Mouse (Mus musculus) midbrain, postnatal 0 days (tissue): Measurements from ENCODE around the gene Olfr493. TPM values are rescaled to one million over a fixed set of nuclear protein-coding genes. Genes with fewer than 3 reads are reported as not detected.

ENCODE experiments used
- ATAC-seq: fragments of 200-750 bp; cut with Nextera tagmentation; 2 replicates; pipeline ENCODE4 v1.8.0; 2017; ENCODE audit warnings: moderate number of reproducible peaks, mild to moderate bottlenecking, moderate TSS enrichment, moderate library complexity; ENCODE audit not compliant: low FRiP score
- DNase-seq: peaks from one replicate; pipeline ENCODE4 v3.0.0-alpha.2; 2015; ENCODE audit warnings: low spot score
- H3K27ac ChIP-seq: fragments of 300-500 bp; sonication (generic); 2 replicates; pipeline ENCODE4 v1.5.1; 2014; ENCODE audit warnings: low read depth, mild to moderate bottlenecking, low read length, mixed read lengths
- H3K27me3 ChIP-seq: fragments of 300-500 bp; sonication (generic); 2 replicates; pipeline ENCODE4 v1.6.1; 2014; ENCODE audit warnings: low read length, control low read depth, mixed read lengths; ENCODE audit not compliant: insufficient read depth
- H3K36me3 ChIP-seq: fragments of 300-500 bp; sonication (generic); 2 replicates; pipeline ENCODE4 v1.6.1; 2014; ENCODE audit warnings: low read length, control low read depth, mixed read lengths; ENCODE audit not compliant: insufficient read depth
- H3K4me1 ChIP-seq: fragments of 300-500 bp; sonication (generic); 2 replicates; pipeline ENCODE4 v1.6.1; 2014; ENCODE audit warnings: mild to moderate bottlenecking, control low read depth, antibody characterized with exemption, low read length, mixed read lengths; ENCODE audit not compliant: insufficient read depth
- H3K4me2 ChIP-seq: fragments of 300-500 bp; sonication (generic); 2 replicates; pipeline ENCODE4 v1.6.1; 2014; ENCODE audit warnings: low read depth, mild to moderate bottlenecking, low read length, mixed read lengths; ENCODE audit not compliant: poor library complexity, severe bottlenecking
- H3K4me3 ChIP-seq: fragments of 300-500 bp; sonication (generic); 2 replicates; pipeline ENCODE4 v1.5.1; 2014; ENCODE audit warnings: low read depth, mild to moderate bottlenecking, low read length, moderate library complexity
- H3K9ac ChIP-seq: fragments of 300-500 bp; sonication (generic); replicated peaks from 2 replicates; pipeline ENCODE4 v1.6.1; 2014; ENCODE audit warnings: mild to moderate bottlenecking, low read length, moderate library complexity, mixed read lengths; ENCODE audit not compliant: poor library complexity, severe bottlenecking
- H3K9me3 ChIP-seq: fragments of 300-500 bp; sonication (generic); 2 replicates; pipeline ENCODE4 v1.6.1; 2016; ENCODE audit warnings: low read length, control low read depth
- CTCF ChIP-seq: IDR thresholded peaks from 2 replicates; pipeline ENCODE4 v1.5.1; 2016; ENCODE audit warnings: antibody characterized with exemption, mild to moderate bottlenecking
- WGBS: fragments of 180-500 bp; shearing (Covaris S2); extraction: QIAGEN DNeasy Blood & Tissue Kit; methylation state at CpG from one replicate; pipeline ENCODE4 v1.1.7; 2014; 5-methylcytosine and 5-hydroxymethylcytosine counted together
- polyA plus RNA-seq: library from polyadenylated mRNA; unstranded; fragments of >200 nt; fragmentation: Nextera tagmentation; extraction: Ambion mirVana; gene quantifications from 2 replicates; pipeline ENCODE4 v1.2.1, GENCODE M21; 2015
- total RNA-seq: library from RNA; depleted of rRNA; stranded (reverse); fragments of >200 nt; gene quantifications from 2 replicates; pipeline ENCODE4 v1.2.3, GENCODE M21; 2014; rRNA removed

Gene Olfr493
- total RNA-seq (not detected in 2 replicates), polyA plus RNA-seq (not detected in 2 replicates)

DNA sequence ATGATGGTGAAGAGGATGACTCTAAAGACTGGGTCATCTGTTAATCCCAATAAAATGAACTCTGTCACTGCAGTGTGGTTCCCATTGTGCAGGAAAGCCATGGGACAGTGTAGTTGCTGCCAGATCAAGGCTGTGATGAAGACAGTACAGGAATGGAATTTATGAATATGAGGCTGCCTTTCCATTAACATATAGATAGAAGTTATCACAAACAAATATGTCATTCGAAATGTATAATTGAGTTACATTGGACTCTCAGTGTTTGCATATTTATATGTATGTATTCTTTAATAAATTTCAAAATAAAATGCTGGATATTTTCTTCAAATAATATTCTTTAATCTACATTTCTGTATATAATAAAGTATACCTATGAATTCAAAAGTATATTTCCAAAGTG lies at the start of gene Olfr493:
Gene Olfr493, minus strand, starts transcription at position 101 of the 400 bp plus-strand sequence.
- TF ChIP-seq CTCF = no peak
- no peak within 1 kb of the TSS for H3K27ac ChIP-seq
- DNase-seq = no peak
- no peaks in the 10 kb centered on the region for H3K4me1 ChIP-seq
- ATAC-seq = no peak
- WGBS = 63% methylated on average over 1 of the region's 1 CpGs
- no peak within 1 kb of the TSS for H3K9ac ChIP-seq
- H3K9me3 ChIP-seq = no peaks in the 10 kb centered on the region
- H3K4me3 ChIP-seq = no peak within 1 kb of the TSS
- H3K4me2 ChIP-seq = no peak within 1 kb of the TSS
- H3K27me3 ChIP-seq = no peaks in the 10 kb centered on the region
- H3K36me3 ChIP-seq = no peaks in the 10 kb centered on the region

DNA sequence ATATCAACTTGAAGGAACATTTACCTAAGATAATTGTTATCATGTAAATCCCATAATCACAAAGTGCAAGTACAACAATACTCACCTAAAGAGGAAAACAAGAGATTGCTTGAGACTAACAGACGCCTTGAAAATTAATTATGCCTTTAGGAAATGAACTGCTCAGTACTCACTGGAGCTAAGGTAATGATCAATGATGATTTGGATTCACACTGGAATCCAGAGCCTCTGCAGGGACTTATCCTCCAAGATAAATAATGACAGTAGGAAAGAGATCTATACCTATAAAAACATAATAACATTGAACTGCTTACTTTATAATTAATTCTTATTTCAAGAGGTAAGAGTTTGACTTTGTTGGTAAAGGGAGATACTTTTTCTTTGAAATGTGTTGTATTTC lies 46.1 kb upstream of the Olfr493 start, which contains the start of gene Olfr495:
Gene Olfr495, plus strand, starts transcription at position 301 of the 400 bp plus-strand sequence.
- Histone ChIP-seq H3K9me3 (no peaks in the 10 kb centered on the region), H3K4me3 (no peak within 1 kb of the TSS), H3K4me1 (no peaks in the 10 kb centered on the region), H3K27me3 (no peaks in the 10 kb centered on the region), H3K9ac (no peak within 1 kb of the TSS), H3K27ac (no peak within 1 kb of the TSS), H3K4me2 (no peak within 1 kb of the TSS), H3K36me3 (no peaks in the 10 kb centered on the region)
- DNase-seq = no peak
- TF ChIP-seq CTCF = no peak
- 81% methylated on average over 1 of the region's 1 CpGs for WGBS
- ATAC-seq = no peak

GRCm38 (mm10) chr7:108365035-108365434 lies 18.3 kb upstream of the Olfr493 start, which contains the start of gene Olfr494:
Gene Olfr494, plus strand, starts transcription at chr7:108365335.
- DNase-seq (no peak), ATAC-seq (no peak)
- no peak within 1 kb of the TSS for H3K9ac ChIP-seq
- no peak for TF ChIP-seq CTCF
- 86% methylated on average over 3 of the region's 3 CpGs for WGBS
- no peaks in the 10 kb centered on the region for H3K36me3 ChIP-seq
- no peak within 1 kb of the TSS for H3K4me2 ChIP-seq
- H3K27me3 ChIP-seq = no peaks in the 10 kb centered on the region
- no peak within 1 kb of the TSS for H3K4me3 ChIP-seq
- H3K27ac ChIP-seq = no peak within 1 kb of the TSS
- no peaks in the 10 kb centered on the region for H3K4me1 ChIP-seq
- no peaks in the 10 kb centered on the region for H3K9me3 ChIP-seq

DNA sequence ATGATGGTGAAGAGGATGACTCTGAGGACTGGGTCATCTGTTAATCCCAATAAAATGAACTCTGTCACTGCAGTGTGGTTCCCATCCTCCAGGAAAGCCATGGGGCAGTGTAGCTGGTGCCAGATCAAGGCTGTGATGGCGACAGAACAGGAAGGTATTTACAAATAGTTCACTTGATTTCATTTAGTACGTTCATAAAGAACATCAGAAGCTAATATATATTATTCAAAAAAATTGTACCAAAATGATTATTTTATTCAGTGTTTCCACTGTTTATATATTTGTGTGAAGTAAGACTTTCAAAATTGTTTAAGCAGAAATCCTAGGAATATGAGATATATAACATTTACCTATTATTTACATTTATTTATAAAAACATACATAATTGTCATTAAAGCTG lies 23.2 kb downstream of the Olfr493 start, which contains the start of gene Olfr492:
Gene Olfr492, minus strand, starts transcription at position 101 of the 400 bp plus-strand sequence.
- H3K4me2 ChIP-seq = no peak within 1 kb of the TSS
- ATAC-seq = no peak

DNA sequence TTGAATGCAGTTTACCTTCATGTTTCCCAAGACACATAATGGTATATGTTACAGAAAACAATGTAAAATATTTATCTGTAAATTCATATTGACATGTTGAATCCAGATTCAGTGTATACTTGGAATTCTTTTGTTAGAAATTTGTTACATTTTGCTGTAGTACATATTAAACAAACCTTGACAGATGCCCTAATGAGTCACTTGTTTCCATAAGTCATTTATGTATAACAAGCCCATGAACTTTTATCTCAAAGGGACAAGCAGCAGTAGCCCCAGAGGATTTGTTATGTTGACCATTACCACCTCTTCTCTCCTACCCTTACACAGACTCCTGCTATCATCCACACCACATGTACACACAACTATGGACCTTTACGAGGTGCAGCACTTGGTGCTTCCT lies 33.6 kb downstream of the Olfr493 start, which contains the start of gene Olfr491:
Gene Olfr491, plus strand, starts transcription at position 301 of the 400 bp plus-strand sequence.
- 56% methylated on average over 1 of the region's 1 CpGs for WGBS
- no peaks in the 10 kb centered on the region for H3K4me1 ChIP-seq
- TF ChIP-seq CTCF = no peak

More for the DNA sequence above, 23.2 kb downstream of the Olfr493 start, which contains the start of gene Olfr492:
- DNase-seq = no peak
- no peak for TF ChIP-seq CTCF
- H3K27me3 ChIP-seq = no peaks in the 10 kb centered on the region
- no peak within 1 kb of the TSS for H3K9ac ChIP-seq
- no peaks in the 10 kb centered on the region for H3K4me1 ChIP-seq
- no peaks in the 10 kb centered on the region for H3K36me3 ChIP-seq
- H3K27ac ChIP-seq = no peak within 1 kb of the TSS
- no peak within 1 kb of the TSS for H3K4me3 ChIP-seq
- no peaks in the 10 kb centered on the region for H3K9me3 ChIP-seq
- WGBS = 90% methylated on average over 2 of the region's 2 CpGs

More for the DNA sequence above, 33.6 kb downstream of the Olfr493 start, which contains the start of gene Olfr491:
- no peaks in the 10 kb centered on the region for H3K9me3 ChIP-seq
- H3K4me3 ChIP-seq = no peak within 1 kb of the TSS
- DNase-seq (no peak), ATAC-seq (no peak)
- no peak within 1 kb of the TSS for H3K9ac ChIP-seq
- H3K36me3 ChIP-seq = no peaks in the 10 kb centered on the region
- no peak within 1 kb of the TSS for H3K4me2 ChIP-seq
- no peak within 1 kb of the TSS for H3K27ac ChIP-seq
- H3K27me3 ChIP-seq = no peaks in the 10 kb centered on the region

Other genes with a start within 250 kb of the Olfr493 start
- gene Olfr482, start 249.4 kb downstream of the Olfr493 start, total RNA-seq = not detected in 2 replicates
- gene Olfr482, start 249.4 kb downstream of the Olfr493 start, polyA plus RNA-seq = 0.11 TPM in 1 of 2 replicates, not detected in the other
- not detected in 2 replicates for gene Olfr483, start 246.1 kb downstream of the Olfr493 start, total RNA-seq
- not detected in 2 replicates for gene Olfr483, start 246.1 kb downstream of the Olfr493 start, polyA plus RNA-seq
- not detected in 2 replicates for gene Olfr484, start 219.5 kb downstream of the Olfr493 start, total RNA-seq
- gene Olfr484, start 219.5 kb downstream of the Olfr493 start, polyA plus RNA-seq = not detected in 2 replicates
- not detected in 2 replicates for gene Olfr485, start 187.1 kb downstream of the Olfr493 start, total RNA-seq
- gene Olfr485, start 187.1 kb downstream of the Olfr493 start, polyA plus RNA-seq = not detected in 2 replicates
- not detected in 2 replicates for gene Olfr486, start 174.2 kb downstream of the Olfr493 start, total RNA-seq
- gene Olfr486, start 174.2 kb downstream of the Olfr493 start, polyA plus RNA-seq = not detected in 2 replicates
- not detected in 2 replicates for gene Olfr487, start 132.3 kb downstream of the Olfr493 start, total RNA-seq
- gene Olfr487, start 132.3 kb downstream of the Olfr493 start, polyA plus RNA-seq = not detected in 2 replicates
- gene Olfr488, start 88.6 kb downstream of the Olfr493 start, total RNA-seq = not detected in 2 replicates
- gene Olfr488, start 88.6 kb downstream of the Olfr493 start, polyA plus RNA-seq = not detected in 2 replicates
- not detected in 2 replicates for gene Olfr490, start 58.0 kb downstream of the Olfr493 start, total RNA-seq
- not detected in 2 replicates for gene Olfr490, start 58.0 kb downstream of the Olfr493 start, polyA plus RNA-seq
- gene Olfr491, start 33.5 kb downstream of the Olfr493 start, total RNA-seq = not detected in 2 replicates
- gene Olfr491, start 33.5 kb downstream of the Olfr493 start, polyA plus RNA-seq = not detected in 2 replicates
- not detected in 2 replicates for gene Olfr492, start 23.3 kb downstream of the Olfr493 start, total RNA-seq
- not detected in 2 replicates for gene Olfr492, start 23.3 kb downstream of the Olfr493 start, polyA plus RNA-seq
- not detected in 2 replicates for gene Olfr494, start 18.4 kb upstream of the Olfr493 start, total RNA-seq
- not detected in 2 replicates for gene Olfr494, start 18.4 kb upstream of the Olfr493 start, polyA plus RNA-seq
- not detected in 2 replicates for gene Olfr495, start 46.2 kb upstream of the Olfr493 start, total RNA-seq
- gene Olfr495, start 46.2 kb upstream of the Olfr493 start, polyA plus RNA-seq = not detected in 2 replicates
- gene Olfr497, start 73.4 kb upstream of the Olfr493 start, total RNA-seq = not detected in 2 replicates
- not detected in 2 replicates for gene Olfr497, start 73.4 kb upstream of the Olfr493 start, polyA plus RNA-seq
- gene Olfr498, start 118.3 kb upstream of the Olfr493 start, total RNA-seq = not detected in 2 replicates
- gene Olfr498, start 118.3 kb upstream of the Olfr493 start, polyA plus RNA-seq = not detected in 2 replicates
- not detected in 2 replicates for gene Olfr502, start 178.1 kb upstream of the Olfr493 start, total RNA-seq
- gene Olfr502, start 178.1 kb upstream of the Olfr493 start, polyA plus RNA-seq = not detected in 2 replicates
- gene Olfr503, start 197.5 kb upstream of the Olfr493 start, total RNA-seq = not detected in 2 replicates
- gene Olfr503, start 197.5 kb upstream of the Olfr493 start, polyA plus RNA-seq = not detected in 2 replicates
- gene Olfr504, start 218.8 kb upstream of the Olfr493 start, total RNA-seq = not detected in 2 replicates
- not detected in 2 replicates for gene Olfr504, start 218.8 kb upstream of the Olfr493 start, polyA plus RNA-seq